Mouse (Mus musculus) adrenal gland, adult (tissue): ENCODE measurements at regions not wholly inside any gene's neighbourhood (a gene's known extent, or its start where the extent isn't known, plus 50 kb on each side); places are given as distances from the start of the nearest gene placed in this dataset.
A peak's percentile ranks its signal among the peaks of the same experiment; 100 is the strongest.

Experiments
- DNase-seq, 2 experiments: peaks; one replicate each; pipeline ENCODE4 v3.0.0; 2022 to 2023; ENCODE audit warnings: low spot score in 1 of 2; ENCODE audit not compliant: inconsistent age in 2 of 2

GRCm38 (mm10) chr5:102275621-102276020, 205.6 kb upstream of the Arhgap24 start:
- no peak for DNase-seq

- DNase-seq = no peak
Measured at GRCm38 (mm10) chr5:102287131-102287530, 194.1 kb upstream of the Arhgap24 start.

- DNase-seq = no peak
Measured at GRCm38 (mm10) chr5:102290866-102291265, 190.3 kb upstream of the Arhgap24 start.

- DNase-seq = no peak
Measured at GRCm38 (mm10) chr5:102295564-102295963, 185.6 kb upstream of the Arhgap24 start.

DNA sequence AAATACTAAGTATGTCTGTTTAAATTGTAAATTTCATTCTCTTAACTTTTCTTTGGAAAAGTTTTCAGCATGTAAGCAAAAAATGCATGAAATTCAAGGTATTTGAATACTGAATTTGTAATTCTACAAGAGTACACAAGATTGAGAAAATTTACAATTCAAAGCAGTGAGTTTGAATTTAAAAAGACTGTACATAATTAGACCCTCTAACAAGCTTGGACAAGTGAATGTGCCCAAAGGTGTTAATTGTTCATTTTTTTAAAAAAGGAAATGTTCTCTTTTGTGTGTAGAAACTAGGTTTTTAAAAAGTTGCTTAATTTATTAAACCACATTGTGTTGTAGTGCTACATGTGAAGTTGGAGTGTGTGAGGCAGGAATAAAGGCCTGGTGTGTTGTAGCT, 174.9 kb upstream of the Arhgap24 start:
- DNase-seq = no peak

GRCm38 (mm10) chr5:102306718-102307117, 174.5 kb upstream of the Arhgap24 start:
- no peak for DNase-seq

DNA sequence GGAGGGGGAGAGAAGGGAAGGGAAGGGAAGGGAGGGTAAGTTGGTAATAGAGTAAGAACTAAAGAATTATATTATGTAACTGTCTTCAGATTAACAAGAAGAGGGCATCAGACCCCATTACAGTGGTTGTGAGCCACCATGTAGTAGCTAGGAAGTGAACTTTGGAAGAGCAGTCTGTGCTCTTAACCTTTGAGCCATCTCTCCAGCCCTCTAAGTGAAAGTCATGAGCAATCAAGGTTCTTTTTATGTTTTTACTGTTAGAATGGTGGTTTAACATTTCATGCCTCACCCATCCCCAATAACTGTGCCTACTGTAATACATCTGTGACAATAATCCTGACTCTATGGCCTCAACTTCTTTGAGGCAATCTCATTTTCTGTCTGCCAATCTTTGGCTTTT, 169.6 kb upstream of the Arhgap24 start:
- DNase-seq = no peak

DNA sequence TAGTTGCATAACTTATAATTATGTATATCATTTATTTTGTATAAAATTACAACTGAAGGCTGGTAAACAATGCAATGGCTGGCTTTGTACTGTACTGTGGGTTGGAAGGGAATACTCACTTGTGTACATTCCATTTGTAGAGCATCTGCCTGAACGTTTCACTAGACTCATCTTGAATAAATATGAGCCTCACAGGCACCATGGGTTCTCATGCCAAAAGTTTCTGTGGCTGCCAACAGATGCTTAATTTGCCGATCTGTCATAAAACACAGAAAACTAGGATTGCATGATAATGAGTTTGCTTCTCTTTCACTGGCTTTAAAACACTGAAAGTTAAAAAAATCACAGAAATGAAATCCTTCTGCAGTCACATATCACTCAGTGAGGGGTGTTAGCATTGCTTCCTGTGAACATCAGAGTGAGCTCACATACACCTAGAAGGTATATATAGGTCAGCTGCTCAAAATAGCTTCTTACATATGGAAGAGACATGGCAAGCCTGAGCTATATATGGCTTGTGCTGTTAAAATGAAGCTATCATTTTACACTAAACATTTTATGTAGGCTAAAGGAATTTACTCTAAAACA, 152.9 kb upstream of the Arhgap24 start:
- no peak for DNase-seq

DNA sequence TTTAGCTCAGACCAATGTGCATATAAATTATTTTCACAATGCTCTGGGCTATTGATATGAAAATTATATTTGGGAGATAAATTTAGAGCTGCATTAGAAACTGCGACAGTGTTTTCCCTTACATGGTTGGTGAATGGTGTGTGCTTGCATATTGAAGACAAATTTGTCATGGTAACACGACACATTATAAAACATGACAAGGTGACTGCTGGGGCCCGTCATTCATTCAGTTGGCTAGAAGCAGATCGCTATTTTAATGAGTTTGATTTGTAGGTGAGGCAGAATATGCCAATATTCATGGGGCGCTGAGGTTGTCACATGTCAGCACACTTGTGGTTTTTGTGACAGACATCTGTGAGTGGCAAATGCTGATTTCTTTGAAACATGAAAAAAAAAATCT, 147.3 kb upstream of the Arhgap24 start:
- DNase-seq = no peak

DNA sequence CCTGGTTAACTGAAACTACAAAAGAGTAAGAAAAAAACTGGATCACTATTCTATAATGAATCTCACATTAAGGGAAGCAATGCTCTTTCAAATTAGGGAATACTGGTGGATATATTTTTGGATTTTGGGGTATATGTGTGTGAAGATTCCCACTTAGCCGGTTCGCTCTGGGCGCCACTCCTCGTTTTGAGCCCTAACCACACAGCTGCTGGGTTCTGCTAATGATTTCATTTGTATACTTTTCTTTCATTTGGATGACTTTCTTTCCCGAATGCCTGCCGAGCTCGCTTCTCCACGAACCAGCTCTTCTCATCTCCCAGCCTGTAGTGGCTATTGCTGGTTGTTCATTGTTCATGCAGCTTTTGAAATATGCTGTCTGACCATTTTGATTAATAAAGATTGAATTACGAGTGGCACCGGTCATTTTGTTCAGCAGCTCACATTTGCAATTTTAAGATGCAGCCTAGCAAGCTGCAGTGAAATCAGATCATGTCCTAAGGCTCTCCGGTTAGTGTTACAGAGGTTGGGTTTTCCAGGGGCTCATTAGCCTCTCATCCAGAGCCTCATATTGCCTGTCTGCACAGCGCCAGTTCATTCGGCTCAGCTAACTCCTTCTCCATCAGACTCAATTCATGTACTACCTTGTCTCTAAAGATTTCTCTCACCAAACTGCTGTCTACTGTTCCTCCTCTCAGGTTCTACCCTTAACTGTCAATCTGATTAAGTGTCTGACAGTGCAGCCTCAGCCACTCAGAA, 146.6 kb upstream of the Arhgap24 start:
- no peak for DNase-seq

DNA sequence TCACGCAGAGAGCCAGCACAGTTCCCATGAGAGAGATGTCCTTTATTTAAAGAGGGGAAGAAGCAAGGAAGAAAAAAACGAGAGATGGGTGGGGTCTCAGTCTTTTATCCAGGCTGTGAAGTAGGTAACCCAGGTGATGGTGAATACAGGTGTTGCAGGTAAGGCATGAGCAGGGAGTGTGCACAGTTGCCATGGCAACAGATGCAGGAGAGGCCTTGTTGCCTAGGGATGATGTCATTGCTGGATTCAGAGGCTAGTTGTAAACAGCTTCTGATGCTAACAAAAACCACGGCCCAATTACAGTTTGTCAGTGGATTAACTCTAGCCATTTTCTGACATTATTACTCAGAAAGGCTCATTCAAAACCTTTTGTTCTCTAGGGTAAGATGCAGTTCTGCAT, 114.7 kb upstream of the Arhgap24 start:
- no peak for DNase-seq

- DNase-seq = peak in 1 of 2 experiments; percentile 42
Measured at GRCm38 (mm10) chr5:102373309-102373971, 107.8 kb upstream of the Arhgap24 start.

- DNase-seq = no peak
Measured at GRCm38 (mm10) chr5:102373972-102374755, 107.0 kb upstream of the Arhgap24 start.

- no peak for DNase-seq
Measured at GRCm38 (mm10) chr5:102375339-102375738, 105.9 kb upstream of the Arhgap24 start.

DNA sequence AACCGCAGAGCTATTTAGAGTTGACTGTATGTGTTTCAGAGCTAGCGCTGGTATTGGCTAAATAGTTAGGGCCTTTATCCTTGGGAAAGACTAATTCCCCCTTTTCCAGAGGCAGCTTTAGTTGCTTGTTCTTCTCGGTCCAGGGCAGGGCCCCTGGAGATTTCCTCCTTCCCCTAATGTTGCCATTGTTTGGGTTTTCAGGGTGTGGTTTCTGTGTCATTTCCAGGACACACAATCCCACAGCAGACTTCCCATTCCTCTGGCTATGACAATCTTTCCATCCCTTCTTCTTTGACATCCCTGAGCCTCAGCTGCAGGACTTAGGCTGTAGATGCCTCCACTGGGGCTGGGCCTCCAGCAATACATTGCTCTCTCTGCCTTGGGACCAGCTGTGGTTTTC, 87.2 kb upstream of the Arhgap24 start:
- no peak for DNase-seq

DNA sequence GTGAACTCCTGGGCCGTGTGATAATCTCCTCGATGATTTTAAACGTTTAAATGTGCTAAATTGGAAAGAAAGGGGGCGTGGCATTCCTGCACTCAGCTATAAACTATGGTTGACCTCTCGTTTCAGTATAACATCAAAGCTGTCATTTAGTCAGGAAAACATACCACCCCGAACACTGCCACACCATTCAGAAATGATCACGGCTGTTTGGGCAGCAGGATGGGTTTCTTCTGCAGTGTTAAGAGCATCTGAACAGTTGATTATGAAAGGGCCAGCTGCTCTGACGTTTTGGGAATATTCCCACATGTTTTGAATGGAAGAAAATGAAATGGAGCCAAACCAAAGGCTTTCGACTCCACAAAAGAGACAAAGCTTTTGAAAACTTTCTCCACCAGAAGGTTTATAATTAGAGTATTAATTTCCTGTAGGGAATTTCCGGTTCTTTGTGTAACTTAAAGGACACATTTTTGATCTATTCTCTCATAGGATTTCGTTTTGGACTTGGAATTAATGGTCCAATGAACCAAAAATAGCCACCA, 85.5 kb upstream of the Arhgap24 start:
- no peak for DNase-seq

GRCm38 (mm10) chr5:102399006-102399405, 82.2 kb upstream of the Arhgap24 start:
- DNase-seq = no peak

- DNase-seq = no peak
Measured at GRCm38 (mm10) chr5:102417642-102418041, 63.5 kb upstream of the Arhgap24 start.

- DNase-seq = peak in 1 of 2 experiments; percentile 59
Measured at GRCm38 (mm10) chr5:102419089-102419488, 62.1 kb upstream of the Arhgap24 start.

GRCm38 (mm10) chr5:102424636-102425242, 56.5 kb upstream of the Arhgap24 start:
- no peak for DNase-seq

DNA sequence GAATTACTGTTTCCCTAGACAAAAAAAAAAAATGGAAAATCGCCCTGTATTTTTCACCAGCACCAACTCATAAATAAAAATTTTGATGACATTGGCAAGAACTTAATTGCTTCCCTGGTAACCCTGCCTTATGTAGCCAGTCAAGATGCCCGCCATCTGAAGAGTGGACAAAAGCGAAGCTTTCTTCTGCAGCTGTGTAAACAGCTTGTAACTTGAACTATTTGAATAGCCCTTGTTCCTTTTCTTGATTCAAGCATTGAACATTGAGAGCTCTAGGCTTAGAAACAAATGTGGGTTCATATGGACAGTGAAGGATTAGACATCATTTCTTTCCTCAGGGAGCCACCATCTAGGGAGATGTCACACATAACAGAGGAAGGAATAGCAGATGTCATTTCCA, 52.9 kb upstream of the Arhgap24 start:
- DNase-seq = no peak
